Mouse (Mus musculus) heart, embryonic 13.5 days (tissue): Measurements from ENCODE around the gene Trappc5. TPM values are rescaled to one million over a fixed set of nuclear protein-coding genes. Genes with fewer than 3 reads are reported as not detected.

ENCODE experiments used
- ATAC-seq: fragments of 200-750 bp; cut with Nextera tagmentation; 2 replicates; pipeline ENCODE4 v1.8.0; 2017; ENCODE audit warnings: moderate TSS enrichment; ENCODE audit not compliant: insufficient number of reproducible peaks, low FRiP score, low TSS enrichment; ENCODE audit errors: extremely low read depth
- H3K27ac ChIP-seq: fragments of 300-500 bp; sonication (generic); replicated peaks from 2 replicates; pipeline ENCODE4 v1.5.1; 2015; ENCODE audit warnings: moderate library complexity, mild to moderate bottlenecking, inconsistent platforms
- H3K27me3 ChIP-seq: fragments of 300-500 bp; sonication (generic); replicated peaks from 2 replicates; pipeline ENCODE4 v1.6.1; 2015; ENCODE audit warnings: mild to moderate bottlenecking, inconsistent platforms
- H3K36me3 ChIP-seq: fragments of 300-500 bp; sonication (generic); 2 replicates; pipeline ENCODE4 v1.6.1; 2015; ENCODE audit warnings: mild to moderate bottlenecking, inconsistent platforms
- H3K4me1 ChIP-seq: fragments of 300-500 bp; sonication (generic); 2 replicates; pipeline ENCODE4 v1.6.1; 2015; ENCODE audit warnings: inconsistent platforms
- H3K4me2 ChIP-seq: fragments of 300-500 bp; sonication (generic); 2 replicates; pipeline ENCODE4 v1.6.1; 2015; ENCODE audit warnings: inconsistent platforms, mild to moderate bottlenecking, moderate library complexity
- H3K4me3 ChIP-seq: fragments of 300-500 bp; sonication (generic); 2 replicates; pipeline ENCODE4 v1.5.1; 2015; ENCODE audit warnings: moderate library complexity, mild to moderate bottlenecking, inconsistent platforms
- H3K9ac ChIP-seq: fragments of 300-500 bp; sonication (generic); 2 replicates; pipeline ENCODE4 v1.6.1; 2015; ENCODE audit warnings: inconsistent platforms, mild to moderate bottlenecking, moderate library complexity
- H3K9me3 ChIP-seq: fragments of 300-500 bp; sonication (generic); 2 replicates; pipeline ENCODE4 v1.6.1; 2016; ENCODE audit warnings: inconsistent platforms
- WGBS: fragments of 180-500 bp; shearing (Covaris S2); methylation state at CpG from one replicate; pipeline ENCODE4 v1.1.7; 2015; ENCODE audit warnings: mixed read lengths; 5-methylcytosine and 5-hydroxymethylcytosine counted together
- polyA plus RNA-seq: library from polyadenylated mRNA; unstranded; fragments of >200 nt; fragmentation: Nextera tagmentation; extraction: Ambion mirVana; gene quantifications from 2 replicates; pipeline ENCODE4 v1.2.1, GENCODE M21; 2015

The Trappc5 gene
- polyA plus RNA-seq, 1 experiment from 2014 or later: 31.8 TPM

DNA sequence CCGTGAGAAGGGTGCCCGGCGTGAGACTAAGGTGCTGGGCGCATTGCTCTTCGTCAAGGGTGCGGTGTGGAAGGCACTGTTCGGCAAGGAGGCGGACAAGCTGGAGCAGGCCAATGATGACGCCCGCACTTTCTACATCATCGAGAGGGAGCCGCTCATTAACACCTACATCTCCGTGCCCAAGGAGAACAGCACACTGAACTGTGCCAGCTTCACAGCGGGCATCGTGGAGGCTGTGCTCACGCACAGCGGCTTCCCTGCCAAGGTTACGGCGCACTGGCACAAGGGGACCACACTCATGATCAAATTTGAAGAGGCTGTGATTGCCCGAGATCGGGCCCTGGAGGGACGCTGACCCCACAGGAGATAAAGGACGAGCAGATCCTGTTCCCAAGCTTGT is 3.1 kb downstream of the Trappc5 start:
- H3K27me3 ChIP-seq: no peaks in the 10 kb centered on the region
- H3K4me1 ChIP-seq: peaks cover 17% of the 10 kb centered on the region
- H3K36me3 ChIP-seq: peaks cover 43% of the 10 kb centered on the region
- H3K4me3 ChIP-seq: no peak overlapping the region
- WGBS: 93% methylated on average over 23 of the region's 23 CpGs
- no peaks in the 10 kb centered on the region for H3K9me3 ChIP-seq
- no peak overlapping the region for H3K9ac ChIP-seq
- no peak overlapping the region for H3K4me2 ChIP-seq
- no peak for ATAC-seq
- H3K27ac ChIP-seq: no peak overlapping the region

DNA sequence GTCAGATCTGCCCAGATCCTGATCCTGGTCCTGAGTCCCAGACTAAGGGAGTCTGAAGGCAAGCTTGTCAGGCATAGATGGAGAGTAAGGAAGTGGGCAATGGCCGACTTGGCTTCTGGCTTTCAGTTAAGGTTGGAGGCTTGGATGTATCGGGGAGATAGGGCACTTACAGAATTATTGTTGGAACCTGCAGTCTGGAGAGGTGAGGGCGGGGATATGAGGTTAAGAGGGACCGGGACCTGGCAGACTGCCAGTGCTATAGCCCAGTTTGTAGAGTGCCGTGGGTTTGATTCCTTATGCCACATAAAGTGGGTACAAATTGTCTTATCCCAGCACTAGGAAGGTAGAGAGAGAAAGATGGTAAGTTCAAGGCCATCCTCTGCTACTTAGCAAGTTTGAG is 3.6 kb downstream of the Trappc5 start:
- Histone ChIP-seq H3K4me1 (peaks cover 17% of the 10 kb centered on the region), H3K4me2 (no peak overlapping the region), H3K4me3 (no peak overlapping the region), H3K36me3 (peaks cover 43% of the 10 kb centered on the region), H3K27ac (no peak overlapping the region), H3K9me3 (no peaks in the 10 kb centered on the region), H3K27me3 (no peaks in the 10 kb centered on the region), H3K9ac (no peak overlapping the region)
- ATAC-seq: no peak
- WGBS: 79% methylated on average over 5 of the region's 5 CpGs

DNA sequence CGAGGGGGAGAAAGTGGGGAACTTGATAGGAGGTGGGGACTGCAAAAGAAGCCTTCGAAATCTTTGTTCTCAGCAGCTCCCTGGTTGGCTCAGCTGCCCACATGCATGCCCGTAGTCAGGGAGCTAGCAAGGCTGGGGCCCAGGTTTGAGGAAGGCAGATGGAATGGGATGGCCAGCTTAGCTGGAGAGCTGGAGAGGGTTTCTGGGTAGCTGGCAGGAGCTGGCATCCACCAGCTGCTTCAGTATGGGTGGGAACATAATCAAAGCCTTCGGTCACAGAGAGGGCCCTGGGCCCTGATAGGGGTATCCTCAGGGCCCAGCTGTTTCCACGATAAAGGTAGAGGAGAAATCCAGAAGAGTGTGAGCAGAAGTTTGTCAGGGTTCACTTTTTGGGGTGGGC is 6.3 kb downstream of the Trappc5 start:
- Histone ChIP-seq H3K4me3 (no peak overlapping the region), H3K4me1 (peaks cover 7% of the 10 kb centered on the region), H3K9ac (no peak overlapping the region), H3K27me3 (no peaks in the 10 kb centered on the region), H3K4me2 (no peak overlapping the region), H3K36me3 (peaks cover 43% of the 10 kb centered on the region), H3K27ac (no peak overlapping the region), H3K9me3 (no peaks in the 10 kb centered on the region)
- ATAC-seq: no peak
- 83% methylated on average over 5 of the region's 5 CpGs for WGBS

DNA sequence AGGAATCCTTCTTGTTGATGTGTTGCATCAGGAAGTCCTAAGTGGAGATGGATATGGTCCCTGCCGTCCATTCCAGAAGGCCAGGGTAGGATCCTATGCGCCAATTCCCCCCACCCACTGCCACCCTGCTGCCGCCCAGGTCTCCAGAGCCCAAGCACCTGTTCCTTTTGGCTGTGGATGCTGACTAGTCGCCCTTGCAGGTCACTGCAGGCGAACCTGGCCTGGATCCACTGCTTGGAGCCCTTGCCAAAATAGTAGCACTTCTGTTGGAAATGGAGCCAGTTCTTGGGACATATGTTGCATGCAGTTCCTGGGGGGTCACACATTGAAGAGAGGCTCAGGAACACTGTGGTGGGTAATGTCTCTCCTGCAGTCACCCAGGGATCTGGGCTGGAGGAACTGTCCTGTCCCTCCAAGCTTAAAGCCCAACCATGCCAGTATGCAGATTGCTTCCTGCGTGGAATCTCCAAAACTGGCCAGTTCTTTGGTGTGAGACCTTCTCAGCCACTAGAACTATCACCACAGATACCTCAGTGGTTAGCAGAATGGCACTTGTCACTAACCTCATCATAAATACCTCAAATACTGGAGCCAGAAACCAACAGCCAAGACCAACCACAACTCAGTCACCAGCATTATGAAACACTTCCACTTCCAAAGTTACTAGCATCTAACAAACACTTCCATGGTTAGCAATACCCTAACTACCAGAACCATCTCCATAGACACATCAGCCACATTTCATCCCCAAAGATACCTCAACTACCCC is 7.5 kb downstream of the Trappc5 start:
- Histone ChIP-seq H3K4me1 (no peaks in the 10 kb centered on the region), H3K9ac (no peak overlapping the region), H3K27me3 (no peaks in the 10 kb centered on the region), H3K9me3 (no peaks in the 10 kb centered on the region), H3K36me3 (peaks cover 43% of the 10 kb centered on the region), H3K27ac (no peak overlapping the region), H3K4me3 (no peak overlapping the region), H3K4me2 (no peak overlapping the region)
- WGBS: 63% methylated on average over 6 of the region's 6 CpGs
- ATAC-seq: no peak

DNA sequence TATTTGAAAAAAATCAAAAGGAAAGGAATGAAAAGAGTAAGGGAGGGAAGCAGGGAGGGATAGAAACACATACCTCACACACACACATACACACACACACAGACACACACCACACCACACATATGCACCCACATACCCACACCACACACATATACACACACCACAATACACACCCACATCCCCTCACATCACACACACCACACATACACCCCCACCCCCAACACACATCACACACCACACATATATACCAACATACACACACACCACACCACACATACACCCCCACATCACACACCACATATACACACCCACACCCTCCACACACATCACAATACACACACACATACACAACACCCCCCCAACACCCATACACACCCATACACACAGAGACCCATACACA is 8.4 kb downstream of the Trappc5 start:
- Histone ChIP-seq H3K4me2 (no peak overlapping the region), H3K27me3 (no peaks in the 10 kb centered on the region; the same call in 1 of the 2 replicates)
- ATAC-seq: no peak

DNA sequence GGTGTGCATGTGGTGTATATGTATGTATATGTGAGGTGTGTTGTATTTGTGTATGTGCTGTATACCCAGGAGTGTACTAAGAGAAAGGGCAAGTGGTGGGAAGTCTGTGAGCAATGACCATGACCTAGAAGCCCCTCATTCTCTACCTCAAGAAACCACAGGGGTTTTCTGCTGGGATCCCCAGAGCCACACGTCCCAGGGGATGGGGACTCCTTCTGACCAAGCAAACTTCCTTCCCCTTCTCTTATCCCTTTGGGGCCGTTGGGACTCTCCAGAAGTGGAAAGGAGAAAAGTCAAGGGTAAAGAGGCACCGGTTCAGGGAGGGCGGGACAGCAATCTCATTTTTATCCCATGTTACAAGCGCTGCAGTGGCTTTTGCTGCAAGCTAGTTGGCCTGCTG is 9.3 kb downstream of the Trappc5 start:
- H3K27ac ChIP-seq: no peak overlapping the region
- no peaks in the 10 kb centered on the region for H3K9me3 ChIP-seq
- no peak overlapping the region for H3K4me2 ChIP-seq
- H3K4me3 ChIP-seq: no peak overlapping the region
- H3K36me3 ChIP-seq: peaks cover 24% of the 10 kb centered on the region
- no peak overlapping the region for H3K9ac ChIP-seq
- WGBS: 53% methylated on average over 5 of the region's 5 CpGs
- no peaks in the 10 kb centered on the region; the same call in 1 of the 2 replicates for H3K27me3 ChIP-seq
- H3K4me1 ChIP-seq: no peaks in the 10 kb centered on the region
- no peak for ATAC-seq

More for the DNA sequence above, 8.4 kb downstream of the Trappc5 start:
- no peaks in the 10 kb centered on the region for H3K9me3 ChIP-seq
- H3K4me3 ChIP-seq: no peak overlapping the region
- peaks cover 33% of the 10 kb centered on the region for H3K36me3 ChIP-seq
- no peaks in the 10 kb centered on the region for H3K4me1 ChIP-seq
- H3K9ac ChIP-seq: no peak overlapping the region
- H3K27ac ChIP-seq: no peak overlapping the region

DNA sequence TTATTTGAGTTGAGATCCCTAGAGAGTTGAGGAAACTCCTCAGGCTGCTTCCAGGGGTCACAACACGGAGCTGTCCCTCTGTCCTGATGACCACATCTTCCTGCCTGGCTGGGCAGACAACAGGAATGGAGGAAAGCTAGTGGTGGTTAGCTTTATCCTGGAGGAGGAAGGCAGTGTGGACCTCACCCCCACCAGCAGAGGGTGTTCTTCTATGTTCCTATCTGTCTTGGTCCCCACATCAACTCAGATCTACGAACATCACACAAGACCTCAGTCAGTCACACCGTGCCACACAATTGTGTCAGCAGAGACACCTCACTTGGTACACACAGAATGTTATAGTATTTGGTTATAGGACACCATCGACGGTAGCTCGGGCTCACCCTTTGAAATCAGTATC is 11.4 kb downstream of the Trappc5 start:
- Histone ChIP-seq H3K4me3 (no peak overlapping the region), H3K27ac (no peak overlapping the region), H3K4me2 (no peak overlapping the region), H3K9ac (no peak overlapping the region), H3K9me3 (no peaks in the 10 kb centered on the region), H3K4me1 (no peaks in the 10 kb centered on the region), H3K27me3 (peaks cover 3% of the 10 kb centered on the region; the same call in 1 of the 2 replicates), H3K36me3 (peaks cover 4% of the 10 kb centered on the region; the same call in 1 of the 2 replicates)
- ATAC-seq: no peak
- WGBS: 67% methylated on average over 6 of the region's 6 CpGs

DNA sequence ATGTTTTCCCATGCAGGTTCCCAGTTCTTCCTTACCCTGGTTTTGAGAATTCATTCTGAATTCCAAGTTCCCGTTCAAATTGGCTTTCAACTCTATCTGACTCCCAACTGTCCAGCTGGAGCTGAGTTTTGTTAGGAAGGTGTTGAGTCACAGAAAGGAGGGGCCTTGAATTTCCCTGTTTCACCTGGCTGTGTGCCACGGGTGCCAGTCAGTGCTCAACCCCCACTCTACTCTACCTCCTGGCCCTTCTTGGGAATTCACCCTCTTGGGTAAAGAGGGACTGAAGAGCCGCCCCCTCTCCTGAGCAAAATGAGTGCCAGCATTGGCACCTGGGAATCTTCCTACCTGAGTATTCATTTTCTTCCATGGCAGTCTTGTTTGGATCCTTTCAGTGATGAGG is 14.7 kb downstream of the Trappc5 start:
- H3K27me3 ChIP-seq: peaks cover 3% of the 10 kb centered on the region; the same call in 1 of the 2 replicates
- H3K9me3 ChIP-seq: no peaks in the 10 kb centered on the region
- no peaks in the 10 kb centered on the region for H3K36me3 ChIP-seq
- H3K4me2 ChIP-seq: no peak overlapping the region
- no peaks in the 10 kb centered on the region for H3K4me1 ChIP-seq
- no peak for ATAC-seq
- no peak overlapping the region for H3K4me3 ChIP-seq
- no peak overlapping the region for H3K27ac ChIP-seq
- WGBS: 61% methylated on average over 3 of the region's 3 CpGs
- no peak overlapping the region for H3K9ac ChIP-seq

DNA sequence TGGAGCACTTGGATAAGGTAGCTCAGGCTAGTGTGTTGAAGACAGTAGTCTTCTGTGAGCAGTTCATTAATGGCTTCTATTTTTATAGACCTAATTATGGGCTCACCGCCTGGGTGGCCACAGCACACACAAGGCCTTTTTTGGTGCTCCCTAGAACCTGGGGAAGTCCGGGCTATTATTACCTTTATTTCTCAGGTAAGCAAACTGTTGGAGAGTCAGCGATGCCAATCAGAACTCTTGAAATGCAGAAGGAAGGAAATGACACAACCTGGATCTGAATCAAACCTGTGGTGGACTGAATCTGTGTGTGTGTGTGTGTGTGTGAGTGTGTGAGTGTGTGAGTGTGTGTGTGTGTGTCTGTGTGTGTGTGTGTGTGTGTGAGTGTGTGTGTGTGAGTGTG is 18.0 kb downstream of the Trappc5 start, which contains the start of gene Fcer2a:
Fcer2a (minus strand) TSS at position 55 of the 400 bp plus-strand sequence.
- H3K4me2 ChIP-seq: no peak within 1 kb of the TSS
- H3K4me1 ChIP-seq: no peaks in the 10 kb centered on the region
- H3K36me3 ChIP-seq: no peaks in the 10 kb centered on the region
- no peaks in the 10 kb centered on the region for H3K9me3 ChIP-seq
- 0 out of 2 replicates have a peak, but pooled peaks cover 3% of the 10 kb centered on the region for H3K27me3 ChIP-seq
- no peak within 1 kb of the TSS for H3K4me3 ChIP-seq
- 81% methylated on average over 3 of the region's 3 CpGs for WGBS
- no peak within 1 kb of the TSS for H3K9ac ChIP-seq
- no peak within 1 kb of the TSS for H3K27ac ChIP-seq
- ATAC-seq: no peak

DNA sequence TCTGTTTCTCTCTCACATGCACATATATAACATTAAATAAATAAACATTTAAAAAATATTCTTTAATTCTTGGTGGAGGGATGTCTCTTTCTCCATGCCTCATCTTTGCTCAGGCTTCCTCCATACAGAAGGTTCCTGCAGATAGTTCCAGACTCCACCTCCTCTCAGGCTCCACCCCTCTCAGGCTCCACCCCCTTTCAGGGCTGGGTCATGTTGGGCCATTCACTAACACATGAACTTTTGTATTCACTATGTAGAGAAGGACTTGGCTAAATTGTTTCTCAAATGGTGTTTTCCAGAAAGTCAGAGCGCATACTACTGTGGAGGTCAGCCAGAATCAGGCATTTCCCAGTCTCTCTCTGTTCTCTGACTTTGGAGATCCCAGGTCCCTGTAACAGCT is 25.4 kb downstream of the Trappc5 start:
- Histone ChIP-seq H3K4me1 (no peaks in the 10 kb centered on the region), H3K27ac (no peak overlapping the region), H3K9me3 (no peaks in the 10 kb centered on the region), H3K4me2 (no peak overlapping the region), H3K4me3 (no peak overlapping the region), H3K36me3 (no peaks in the 10 kb centered on the region), H3K27me3 (no peaks in the 10 kb centered on the region), H3K9ac (no peak overlapping the region)
- 100% methylated on average over 1 of the region's 1 CpGs for WGBS
- ATAC-seq: no peak

DNA sequence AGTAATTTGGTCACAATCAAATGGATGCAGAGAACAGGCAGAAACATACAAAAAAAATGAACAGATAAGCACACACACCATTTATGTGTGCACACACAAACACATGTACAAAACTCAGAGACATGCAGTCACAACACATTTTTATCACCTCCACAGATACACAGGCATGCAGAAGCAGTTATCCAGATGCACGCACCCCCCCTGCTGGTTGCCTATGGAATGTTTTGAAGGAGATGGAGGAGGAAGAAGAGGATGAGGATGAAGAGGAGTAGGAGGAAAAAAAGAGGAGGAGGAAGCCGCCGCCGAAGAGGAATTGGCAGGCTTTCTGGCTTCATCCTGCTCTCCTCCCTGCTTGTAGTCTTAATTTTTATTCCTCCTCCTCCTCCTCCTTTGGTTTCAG is 29.6 kb downstream of the Trappc5 start:
- WGBS: 39% methylated on average over 4 of the region's 4 CpGs
- Histone ChIP-seq H3K36me3 (no peaks in the 10 kb centered on the region), H3K9me3 (no peaks in the 10 kb centered on the region), H3K9ac (no peak overlapping the region), H3K4me2 (no peak overlapping the region), H3K4me3 (no peak overlapping the region), H3K27me3 (no peaks in the 10 kb centered on the region), H3K27ac (no peak overlapping the region), H3K4me1 (no peaks in the 10 kb centered on the region)
- no peak for ATAC-seq

DNA sequence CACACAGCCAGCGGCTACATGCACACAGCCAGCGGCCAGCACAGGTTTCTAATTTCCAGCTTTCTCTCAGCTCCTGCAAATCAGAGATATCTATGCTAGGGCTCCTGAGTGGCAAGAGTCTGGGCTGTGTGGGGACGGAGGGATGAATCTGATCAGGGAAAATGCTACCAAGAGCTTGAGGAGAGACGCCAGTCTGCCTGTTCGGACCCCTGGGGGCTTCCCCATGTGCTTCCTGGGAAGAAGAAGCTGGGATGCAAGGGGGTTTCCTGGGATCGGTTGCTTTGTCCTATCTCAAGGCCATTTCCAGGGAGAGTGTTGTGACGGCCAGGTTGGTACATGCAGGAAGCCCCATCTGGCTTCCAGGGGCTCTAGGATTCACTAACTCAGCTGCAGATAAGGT is 31.5 kb downstream of the Trappc5 start:
- Histone ChIP-seq H3K4me1 (no peaks in the 10 kb centered on the region), H3K9ac (no peak overlapping the region), H3K27me3 (no peaks in the 10 kb centered on the region), H3K4me2 (no peak overlapping the region), H3K4me3 (no peak overlapping the region), H3K27ac (no peak overlapping the region), H3K36me3 (no peaks in the 10 kb centered on the region), H3K9me3 (no peaks in the 10 kb centered on the region)
- 49% methylated on average over 7 of the region's 7 CpGs for WGBS
- ATAC-seq: no peak
